In genomic region chr5:146442767-146443166, GRCm38 (mm10) we compare ENCODE assay signal across 24 mouse cellular contexts. TPM values are rescaled to one million over a fixed set of nuclear protein-coding genes. Genes with fewer than 3 reads are reported as not detected.
"Had no signal": no experiment of that assay in that cellular context is flagged by ENCODE, and none has a peak within 500 bp of the region (broad histone marks: within the 10 kb centered on the region; RNA-seq: fewer than 3 reads in every experiment).

No protein-coding gene starts in this region.

- H3K9me3 ChIP-seq: intestine, embryonic 15.5 days; limb, embryonic 13.5 days; midbrain, embryonic 12.5 days; stomach, embryonic 15.5 days had no signal

- H3K4me3 ChIP-seq: intestine, embryonic 15.5 days; limb, embryonic 13.5 days; midbrain, embryonic 12.5 days; stomach, embryonic 15.5 days had no signal

- DNase-seq: kidney, adult 18-20 months; kidney, postnatal 10 days; kidney, postnatal 4 days; left cerebral cortex, postnatal 4 days; lung, adult 2 months; lung, postnatal 36 days; thymus, adult 2 months; thymus, postnatal 25 days had no signal

- H3K36me3 ChIP-seq: intestine, embryonic 15.5 days; stomach, embryonic 15.5 days had no signal

- H3K9ac ChIP-seq: intestine, embryonic 15.5 days; limb, embryonic 13.5 days; liver, embryonic 14.5 days; midbrain, embryonic 12.5 days; stomach, embryonic 15.5 days had no signal

- H3K4me2 ChIP-seq: intestine, embryonic 15.5 days; limb, embryonic 13.5 days; midbrain, embryonic 12.5 days; stomach, embryonic 15.5 days had no signal

- H3K27me3 ChIP-seq: intestine, embryonic 15.5 days; limb, embryonic 13.5 days; midbrain, embryonic 12.5 days; stomach, embryonic 15.5 days had no signal

- H3K4me1 ChIP-seq: intestine, embryonic 15.5 days; limb, embryonic 13.5 days; midbrain, embryonic 12.5 days; stomach, embryonic 15.5 days had no signal

- ATAC-seq: intestine, embryonic 15.5 days; lung, postnatal 0 days had no signal

- H3K27ac ChIP-seq: intestine, embryonic 15.5 days; limb, embryonic 13.5 days; liver, embryonic 14.5 days; midbrain, embryonic 12.5 days; stomach, embryonic 15.5 days had no signal

RNA-seq across cellular contexts. Expression of gene Gm6408, which starts 39.0 kb away (rescaled TPM):
- total RNA-seq: layer of hippocampus, adult 8-10 months; layer of hippocampus, postnatal 14 days; left cerebral cortex, adult 18-20 months; left cerebral cortex, postnatal 10 days; left cerebral cortex, postnatal 4 days; megakaryocyte progenitor cell, adult 5-6 weeks; midbrain, postnatal 0 days; neutrophil, adult 5-6 weeks had no signal
- polyA plus RNA-seq: intestine, embryonic 15.5 days; kidney, embryonic 14.5 days; limb, embryonic 13.5 days; liver, embryonic 14.5 days; lung, adult 2 months; lung, postnatal 0 days; midbrain, embryonic 12.5 days; midbrain, postnatal 0 days; spleen, adult 2 months; stomach, embryonic 15.5 days; thymus, adult 2 months; urinary bladder, adult 2 months had no signal

RNA-seq across cellular contexts. Expression of gene Gm6370, which starts 48.4 kb away (rescaled TPM):
- total RNA-seq: layer of hippocampus, adult 8-10 months; layer of hippocampus, postnatal 14 days; left cerebral cortex, adult 18-20 months; left cerebral cortex, postnatal 10 days; left cerebral cortex, postnatal 4 days; megakaryocyte progenitor cell, adult 5-6 weeks; midbrain, postnatal 0 days; neutrophil, adult 5-6 weeks had no signal
- polyA plus RNA-seq: intestine, embryonic 15.5 days; kidney, embryonic 14.5 days; limb, embryonic 13.5 days; liver, embryonic 14.5 days; lung, adult 2 months; lung, postnatal 0 days; midbrain, embryonic 12.5 days; midbrain, postnatal 0 days; spleen, adult 2 months; stomach, embryonic 15.5 days; thymus, adult 2 months; urinary bladder, adult 2 months had no signal

RNA-seq across cellular contexts. Expression of gene Wasf3, which starts 58.0 kb away (rescaled TPM):
- total RNA-seq: megakaryocyte progenitor cell, adult 5-6 weeks; neutrophil, adult 5-6 weeks had no signal

RNA-seq across cellular contexts. Expression of gene 4930449I24Rik, which starts 59.4 kb away (rescaled TPM):
- total RNA-seq: layer of hippocampus, adult 8-10 months; layer of hippocampus, postnatal 14 days; left cerebral cortex, adult 18-20 months; left cerebral cortex, postnatal 10 days; left cerebral cortex, postnatal 4 days; megakaryocyte progenitor cell, adult 5-6 weeks; midbrain, postnatal 0 days; neutrophil, adult 5-6 weeks had no signal
- polyA plus RNA-seq: intestine, embryonic 15.5 days; kidney, embryonic 14.5 days; limb, embryonic 13.5 days; liver, embryonic 14.5 days; lung, adult 2 months; lung, postnatal 0 days; midbrain, embryonic 12.5 days; midbrain, postnatal 0 days; spleen, adult 2 months; stomach, embryonic 15.5 days; thymus, adult 2 months; urinary bladder, adult 2 months had no signal
